Mouse (Mus musculus): ENCODE data around the gene G3bp1. TPM values are rescaled to one million over a fixed set of nuclear protein-coding genes. Genes with fewer than 3 reads are reported as not detected.

The G3bp1 gene
- total and polyA plus RNA-seq, 3 experiments: 129 to 314 (median 246) TPM

DNA sequence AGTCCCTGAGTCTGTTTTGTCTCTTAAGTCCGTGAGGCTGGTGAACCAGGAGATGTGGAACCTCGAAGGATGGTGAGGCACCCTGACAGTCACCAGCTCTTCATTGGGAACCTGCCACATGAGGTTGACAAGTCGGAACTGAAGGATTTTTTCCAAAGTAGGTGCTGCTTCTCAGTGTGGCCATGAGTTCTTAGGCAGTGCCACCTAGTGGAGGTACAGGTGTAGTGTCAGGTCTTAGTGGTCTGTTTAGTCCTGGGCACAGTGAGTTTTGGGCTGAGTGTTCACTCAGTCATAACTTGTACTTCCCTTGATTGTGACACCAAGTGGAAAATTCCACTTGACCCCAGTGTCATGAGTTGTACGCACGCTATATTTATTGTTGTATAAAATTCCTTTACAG, 28.4 kb downstream of the G3bp1 start (continued):
- no peak for TF ChIP-seq UBTF (IDR thresholded peaks at IDR 0.05; ENCODE audit: borderline replicate concordance, insufficient read depth, low read depth, low read length)

DNA sequence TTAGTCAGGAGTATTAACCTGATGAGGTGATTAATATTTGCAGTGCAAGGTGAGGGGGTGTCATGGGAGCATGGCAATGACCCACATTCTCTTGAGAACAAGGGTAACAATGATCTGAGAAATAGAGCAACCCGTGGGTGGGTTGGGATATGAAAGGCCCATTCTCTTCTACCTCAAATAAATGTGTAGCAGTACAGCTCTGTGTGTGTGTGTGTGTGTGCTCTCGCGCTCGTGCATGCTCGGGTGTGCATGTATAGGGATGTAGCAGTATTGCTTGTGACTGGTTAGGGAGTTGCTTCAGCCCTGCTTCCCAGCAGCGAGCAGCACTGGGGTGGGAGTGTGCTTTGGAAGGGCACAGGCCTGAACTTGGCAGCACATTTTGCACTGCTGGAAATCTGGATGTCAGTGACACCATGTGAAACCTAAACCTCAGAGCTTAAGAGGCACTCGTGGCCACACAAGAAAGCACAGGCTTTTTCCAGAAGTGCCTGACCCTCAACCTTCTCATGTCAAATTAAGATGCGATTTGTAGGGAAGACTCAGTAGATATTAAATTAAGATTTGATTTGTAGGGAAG, 32.6 kb downstream of the G3bp1 start:
- Histone ChIP-seq H3K4me1 (ENCODE audit: control insufficient read depth in 1 of 2, insufficient read depth in 2 of 2, low read length in 2 of 2) (peaks cover 0 to 6% of the 10 kb centered on the region in 2 experiments; a peak in 2 of 4 replicates), H3K36me3 (ENCODE audit: control insufficient read depth in 1 of 2, insufficient read depth in 2 of 2, low read length in 2 of 2) (peaks cover 5 to 22% of the 10 kb centered on the region in 2 experiments)
- TF ChIP-seq TBP (IDR thresholded peaks at IDR 0.05; ENCODE audit: low read depth, low read length) (no peak), CHD2 (IDR thresholded peaks at IDR 0.05; ENCODE audit: low read length) (no peak), RCOR1 (IDR thresholded peaks at IDR 0.05; ENCODE audit: low read depth, low read length) (no peak), GABPA (IDR thresholded peaks at IDR 0.05; ENCODE audit: low read depth, low read length) (no peak), JUND (IDR thresholded peaks at IDR 0.05; ENCODE audit: low read depth, low read length) (no peak), SMC3 (IDR thresholded peaks at IDR 0.05; ENCODE audit: low read depth, low read length) (peak; percentile 5; the same call in 1 of the 2 replicates), MAZ (IDR thresholded peaks at IDR 0.05; ENCODE audit: low read depth, low read length) (no peak), NELFE (IDR thresholded peaks at IDR 0.05; ENCODE audit: low read depth, low read length) (peak; percentile 24; the same call in 1 of the 2 replicates), MAFK (IDR thresholded peaks at IDR 0.05; ENCODE audit: borderline replicate concordance, low read depth, low read length) (no peak), EP300 (IDR thresholded peaks at IDR 0.05; ENCODE audit: low read depth in 1 of 2, low read length in 2 of 2) (no peak), USF1 (IDR thresholded peaks at IDR 0.05; ENCODE audit: low read depth, low read length) (no peak), ZKSCAN1 (IDR thresholded peaks at IDR 0.05; ENCODE audit: low read depth, low read length) (no peak), KAT2A (conservative IDR thresholded peaks at IDR 0.05; ENCODE audit: low read depth, low read length) (no peak), UBTF (IDR thresholded peaks at IDR 0.05; ENCODE audit: borderline replicate concordance, insufficient read depth, low read depth, low read length) (no peak), RAD21 (IDR thresholded peaks at IDR 0.05; ENCODE audit: low read depth, low read length) (no peak), BHLHE40 (IDR thresholded peaks at IDR 0.05; ENCODE audit: borderline replicate concordance, low read depth, low read length) (no peak), POLR2AphosphoS2 (IDR thresholded peaks at IDR 0.05; ENCODE audit: low read length) (peak; percentile 65; the same call in 1 of the 2 replicates), ZC3H11A (IDR thresholded peaks at IDR 0.05; ENCODE audit: low read depth, low read length) (no peak), USF2 (IDR thresholded peaks at IDR 0.05; ENCODE audit: borderline replicate concordance in 1 of 2, insufficient read depth in 1 of 2, low read depth in 1 of 2, low read length in 2 of 2) (no peak), MEF2A (IDR thresholded peaks at IDR 0.05; ENCODE audit: extremely low read depth, insufficient replicate concordance, low read depth, low read length, poor library complexity, severe bottlenecking) (no peak), SIN3A (IDR thresholded peaks at IDR 0.05; ENCODE audit: low read length) (no peak), ELF1 (IDR thresholded peaks at IDR 0.05; ENCODE audit: low read depth, low read length) (no peak), MYB (IDR thresholded peaks at IDR 0.05; ENCODE audit: low read depth, low read length) (peak; percentile 29; the same call in 1 of the 2 replicates), MAX (IDR thresholded peaks at IDR 0.05; ENCODE audit: low read length) (no peak), GATA1 (IDR thresholded peaks at IDR 0.05; ENCODE audit: low read depth, low read length) (no peak), POLR2A (IDR thresholded peaks at IDR 0.05; ENCODE audit: control insufficient read depth in 1 of 2, insufficient read depth in 1 of 2, low read depth in 1 of 2, low read length in 2 of 2, poor library complexity in 1 of 2) (no peak; a peak in 2 of 4 replicates), POLR2AphosphoS5 (IDR thresholded peaks at IDR 0.05; ENCODE audit: borderline replicate concordance, low read depth, low read length) (no peak), TAL1 (IDR thresholded peaks at IDR 0.05; ENCODE audit: low read length) (no peak), HCFC1 (IDR thresholded peaks at IDR 0.05; ENCODE audit: low read depth, low read length) (no peak), E2F4 (IDR thresholded peaks at IDR 0.05; ENCODE audit: borderline replicate concordance, low read depth, low read length) (0 out of 2 replicates have a peak, but pooled peaks have one; percentile 31), NRF1 (IDR thresholded peaks at IDR 0.05; ENCODE audit: insufficient read depth, low read depth, low read length, poor library complexity, severe bottlenecking) (no peak), ETS1 (IDR thresholded peaks at IDR 0.05; ENCODE audit: low read depth, low read length) (no peak), MXI1 (IDR thresholded peaks at IDR 0.05; ENCODE audit: low read depth, low read length) (no peak), CTCF (IDR thresholded peaks at IDR 0.05 in 2 of 3, conservative IDR thresholded peaks at IDR 0.05 in 1 of 3; ENCODE audit: control insufficient read depth in 1 of 3, insufficient read depth in 1 of 3, low read depth in 2 of 3, low read length in 3 of 3, poor library complexity in 1 of 3, severe bottlenecking in 1 of 3) (no peak; a peak in 1 of 6 replicates), ZNF384 (IDR thresholded peaks at IDR 0.05; ENCODE audit: low read depth, low read length) (no peak)

More for the DNA sequence above, 32.6 kb downstream of the G3bp1 start:
- Histone ChIP-seq H3K9ac (ENCODE audit: control insufficient read depth, low read depth, low read length, poor library complexity, severe bottlenecking) (no peak overlapping the region), H3K9me3 (replicated peaks; ENCODE audit: insufficient read depth, low read length) (no peaks in the 10 kb centered on the region), H3K79me2 (ENCODE audit: control insufficient read depth, insufficient read depth, low read length, poor library complexity) (no peaks in the 10 kb centered on the region), H3K27ac (ENCODE audit: control insufficient read depth, low read depth, low read length) (no peak overlapping the region), H3K4me3 (ENCODE audit: control insufficient read depth in 1 of 2, insufficient read depth in 1 of 2, low read depth in 2 of 2, low read length in 2 of 2) (no peak overlapping the region), H3K27me3 (ENCODE audit: control insufficient read depth in 1 of 2, insufficient read depth in 2 of 2, low read length in 2 of 2) (no peaks in the 10 kb centered on the region)
- peak; percentile 50 for DNase-seq (ENCODE audit: low read depth, low spot score)

Data from MEL (cell line).